Comparison of ENCODE assay signal across 7 mouse cellular contexts in genomic region chr6:43395538-43395937, GRCm38 (mm10).
DNase-seq lines count a peak whose midpoint lies in the region; ATAC-seq lines count a peak whose summit lies in the region.

No protein-coding gene starts in this region.

- H3K27ac ChIP-seq in kidney, embryonic 14.5 days (ENCODE audit: low read depth, low read length): no peak overlapping the region
- H3K27ac ChIP-seq in forebrain, embryonic 16.5 days (ENCODE audit: low read length): no peak overlapping the region

- H3K27me3 ChIP-seq in kidney, embryonic 14.5 days (ENCODE audit: control insufficient read depth, insufficient read depth, low read length): no peaks in the 10 kb centered on the region
- no peaks in the 10 kb centered on the region for H3K27me3 ChIP-seq in forebrain, embryonic 16.5 days (replicated peaks; ENCODE audit: control insufficient read depth, insufficient read depth, low read length)

- H3K4me3 ChIP-seq in kidney, embryonic 14.5 days (ENCODE audit: low read length): no peak overlapping the region
- H3K4me3 ChIP-seq in forebrain, embryonic 16.5 days (replicated peaks; ENCODE audit: low read length): no peak overlapping the region

- H3K4me2 ChIP-seq in kidney, embryonic 14.5 days (replicated peaks; ENCODE audit: low read depth, low read length): no peak overlapping the region
- no peak overlapping the region for H3K4me2 ChIP-seq in forebrain, embryonic 16.5 days (ENCODE audit: low read length)

- no peaks in the 10 kb centered on the region for H3K36me3 ChIP-seq in kidney, embryonic 14.5 days (ENCODE audit: control insufficient read depth, insufficient read depth, low read length)
- no peaks in the 10 kb centered on the region for H3K36me3 ChIP-seq in forebrain, embryonic 16.5 days (ENCODE audit: control insufficient read depth, insufficient read depth)

- no peak overlapping the region for H3K9ac ChIP-seq in kidney, embryonic 14.5 days (ENCODE audit: low read depth, low read length)
- H3K9ac ChIP-seq in forebrain, embryonic 16.5 days (replicated peaks; ENCODE audit: low read depth, low read length): no peak overlapping the region

- WGBS in kidney, embryonic 14.5 days: 74% methylated on average over 2 of the region's 2 CpGs
- WGBS in forebrain, embryonic 16.5 days: 80% methylated on average over 2 of the region's 2 CpGs

- H3K9me3 ChIP-seq in kidney, embryonic 14.5 days (ENCODE audit: control insufficient read depth, low read length): no peaks in the 10 kb centered on the region
- no peaks in the 10 kb centered on the region for H3K9me3 ChIP-seq in forebrain, embryonic 16.5 days (ENCODE audit: control insufficient read depth, low read length)

- peak; percentile 32 for DNase-seq in kidney, postnatal 10 days
- DNase-seq in lung, postnatal 14 days: peak; percentile 9
- DNase-seq in thymus, postnatal 14 days: no peak

- no peaks in the 10 kb centered on the region for H3K4me1 ChIP-seq in kidney, embryonic 14.5 days (ENCODE audit: control insufficient read depth, insufficient read depth, low read length)
- H3K4me1 ChIP-seq in forebrain, embryonic 16.5 days (replicated peaks; ENCODE audit: control insufficient read depth, insufficient read depth, low read length): no peaks in the 10 kb centered on the region

- ATAC-seq in kidney, embryonic 14.5 days (ENCODE audit: low FRiP score, low TSS enrichment): no peak
- ATAC-seq in cerebellum, adult (ENCODE audit: insufficient number of reproducible peaks, low FRiP score, low TSS enrichment): peak; percentile 93
- peak; percentile 93 for ATAC-seq in forebrain, embryonic 16.5 days
- no peak for ATAC-seq in monocyte, adult 5-6 weeks (replicated peaks; ENCODE audit: insufficient number of reproducible peaks, low FRiP score, low TSS enrichment, poor library complexity, severe bottlenecking)

Comparison
In these comparisons a context has a peak if more than half of its experiments do, and no peak if none do; other contexts are left out.
1. ATAC-seq: peak in cerebellum, adult (single experiment) and forebrain, embryonic 16.5 days (single experiment); none in kidney, embryonic 14.5 days (single experiment) and monocyte, adult 5-6 weeks (single experiment).